Mouse (Mus musculus) bone marrow, adult 2 months (tissue): Measurements from ENCODE around the gene Btn1a1.

Experiments
- CTCF ChIP-seq: fragments of 200-500 bp; IDR thresholded peaks from 2 replicates; pipeline ENCODE4 v1.5.1; 2011; ENCODE audit warnings: low read length, control low read depth; ENCODE audit not compliant: control insufficient read depth, insufficient read depth
- POLR2A ChIP-seq: fragments of 200-500 bp; IDR thresholded peaks from 2 replicates; pipeline ENCODE4 v1.6.1; 2011; ENCODE audit warnings: low read depth, mild to moderate bottlenecking, control low read depth, low read length, borderline replicate concordance; ENCODE audit not compliant: control insufficient read depth

GRCm38 (mm10) chr13:23445156-23445555, 20.5 kb downstream of the Btn1a1 start:
- TF ChIP-seq CTCF (no peak), POLR2A (no peak)
